Mouse (Mus musculus) neural tube, embryonic 12.5 days (tissue): ENCODE data around the gene Alox12e. TPM values are rescaled to one million over a fixed set of nuclear protein-coding genes. Genes with fewer than 3 reads are reported as not detected.

Experiments used
- ATAC-seq: fragments of 200-750 bp; cut with Nextera tagmentation; 2 replicates; pipeline ENCODE4 v1.8.0; 2017; ENCODE audit warnings: low read depth, mild to moderate bottlenecking, moderate TSS enrichment, moderate library complexity; ENCODE audit not compliant: low FRiP score
- H3K27ac ChIP-seq: fragments of 300-500 bp; sonication (generic); 2 replicates; pipeline ENCODE4 v1.5.1; 2016
- H3K27me3 ChIP-seq: fragments of 300-500 bp; sonication (generic); replicated peaks from 2 replicates; pipeline ENCODE4 v1.6.1; 2016; ENCODE audit warnings: mild to moderate bottlenecking
- H3K36me3 ChIP-seq: fragments of 300-500 bp; sonication (generic); 2 replicates; pipeline ENCODE4 v1.6.1; 2016; ENCODE audit warnings: mild to moderate bottlenecking
- H3K4me1 ChIP-seq: fragments of 300-500 bp; sonication (generic); 2 replicates; pipeline ENCODE4 v1.6.1; 2016
- H3K4me2 ChIP-seq: fragments of 300-500 bp; sonication (generic); replicated peaks from 2 replicates; pipeline ENCODE4 v1.6.1; 2016; ENCODE audit warnings: mild to moderate bottlenecking
- H3K4me3 ChIP-seq: fragments of 300-500 bp; sonication (generic); 2 replicates; pipeline ENCODE4 v1.5.1; 2016
- H3K9ac ChIP-seq: fragments of 300-500 bp; sonication (generic); 2 replicates; pipeline ENCODE4 v1.6.1; 2016; ENCODE audit warnings: mild to moderate bottlenecking
- H3K9me3 ChIP-seq: fragments of 300-500 bp; sonication (generic); 2 replicates; pipeline ENCODE4 v1.6.1; 2016; ENCODE audit warnings: mild to moderate bottlenecking
- WGBS: fragments of 180-500 bp; shearing (Covaris S2); methylation state at CpG from one replicate; pipeline ENCODE4 v1.1.7; 2016; 5-methylcytosine and 5-hydroxymethylcytosine counted together
- polyA plus RNA-seq: library from polyadenylated mRNA; unstranded; fragments of >200 nt; fragmentation: Nextera tagmentation; extraction: Ambion mirVana; gene quantifications from 2 replicates; pipeline ENCODE4 v1.2.1, GENCODE M21; 2016

Gene Alox12e
- polyA plus RNA-seq, 1 experiment from 2014 or later: not detected

DNA sequence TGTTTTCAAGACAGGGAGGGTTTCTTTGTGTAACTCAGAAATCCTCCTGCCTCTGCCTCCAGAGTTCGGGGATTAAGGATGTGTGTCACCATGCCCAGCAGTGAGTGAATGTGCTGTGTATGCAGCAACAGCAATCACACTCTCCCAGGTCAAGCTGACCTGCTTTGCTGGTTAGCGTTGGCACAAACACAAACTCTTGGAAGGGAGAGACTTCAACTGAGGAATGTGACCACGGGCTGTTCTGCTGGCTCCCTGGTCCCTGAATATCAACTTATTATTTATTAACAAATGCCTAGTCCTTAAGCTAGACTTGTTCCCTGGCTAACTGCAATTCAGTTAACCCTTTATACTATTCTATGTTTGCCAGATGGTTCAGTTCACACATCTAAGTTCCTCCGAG lies 38.8 kb downstream of the Alox12e start:
- 89% methylated on average over 4 of the region's 4 CpGs for WGBS

DNA sequence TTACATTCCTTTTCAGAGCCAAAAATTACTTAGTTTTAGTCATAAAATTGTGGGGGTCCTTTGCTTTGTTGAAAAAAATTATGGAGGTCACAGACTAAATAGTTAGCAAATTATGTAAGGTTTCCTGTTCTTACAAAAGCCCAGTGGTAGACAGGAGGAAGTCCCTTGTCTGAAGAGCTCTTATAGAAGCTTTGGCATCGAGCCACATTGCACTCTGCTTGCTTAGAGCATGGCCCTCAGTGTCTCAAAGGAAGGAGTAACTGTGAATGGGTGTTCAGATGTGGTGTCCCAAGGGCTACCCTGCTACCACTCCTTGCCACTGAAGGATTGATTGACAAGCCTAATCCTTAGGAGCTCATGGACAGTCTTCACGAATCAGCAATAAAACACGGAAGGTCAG lies 42.0 kb downstream of the Alox12e start:
- no peaks in the 10 kb centered on the region for H3K4me1 ChIP-seq
- no peak overlapping the region for H3K4me2 ChIP-seq
- H3K9ac ChIP-seq: no peak overlapping the region
- no peaks in the 10 kb centered on the region for H3K27me3 ChIP-seq
- ATAC-seq: no peak
- no peak overlapping the region for H3K4me3 ChIP-seq
- WGBS: 77% methylated on average over 3 of the region's 3 CpGs
- no peaks in the 10 kb centered on the region for H3K9me3 ChIP-seq
- H3K27ac ChIP-seq: no peak overlapping the region
- no peaks in the 10 kb centered on the region for H3K36me3 ChIP-seq

More for the DNA sequence above, 38.8 kb downstream of the Alox12e start:
- Histone ChIP-seq H3K27me3 (no peaks in the 10 kb centered on the region), H3K9me3 (no peaks in the 10 kb centered on the region), H3K4me3 (no peak overlapping the region), H3K27ac (no peak overlapping the region), H3K36me3 (no peaks in the 10 kb centered on the region), H3K4me1 (no peaks in the 10 kb centered on the region), H3K4me2 (no peak overlapping the region), H3K9ac (no peak overlapping the region)
- ATAC-seq: no peak

DNA sequence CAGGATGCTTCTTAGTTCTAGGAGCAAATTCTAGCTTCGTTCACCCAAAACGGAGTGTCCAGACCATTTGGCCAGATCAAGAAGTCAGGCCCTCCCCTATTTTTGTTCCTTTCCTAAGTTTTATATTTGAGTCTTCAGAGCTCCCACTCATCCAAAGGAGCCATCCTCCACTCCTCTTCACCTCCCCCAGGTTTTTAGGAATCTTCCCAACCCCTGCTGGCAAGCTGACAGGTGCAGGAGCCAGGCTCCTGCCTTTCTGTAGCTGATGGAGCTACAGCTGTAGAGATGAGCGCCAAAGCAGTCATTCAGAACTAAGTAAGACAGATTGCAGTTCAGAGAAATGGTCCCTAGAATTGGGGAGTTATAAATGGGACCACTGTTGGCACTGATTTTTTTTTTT lies 43.5 kb downstream of the Alox12e start:
- H3K4me1 ChIP-seq: no peaks in the 10 kb centered on the region
- H3K9ac ChIP-seq: no peak overlapping the region
- no peak overlapping the region for H3K27ac ChIP-seq
- ATAC-seq: no peak
- H3K4me3 ChIP-seq: no peak overlapping the region
- H3K36me3 ChIP-seq: no peaks in the 10 kb centered on the region
- WGBS: 88% methylated on average over 3 of the region's 3 CpGs
- H3K27me3 ChIP-seq: no peaks in the 10 kb centered on the region
- no peaks in the 10 kb centered on the region for H3K9me3 ChIP-seq
- H3K4me2 ChIP-seq: no peak overlapping the region

DNA sequence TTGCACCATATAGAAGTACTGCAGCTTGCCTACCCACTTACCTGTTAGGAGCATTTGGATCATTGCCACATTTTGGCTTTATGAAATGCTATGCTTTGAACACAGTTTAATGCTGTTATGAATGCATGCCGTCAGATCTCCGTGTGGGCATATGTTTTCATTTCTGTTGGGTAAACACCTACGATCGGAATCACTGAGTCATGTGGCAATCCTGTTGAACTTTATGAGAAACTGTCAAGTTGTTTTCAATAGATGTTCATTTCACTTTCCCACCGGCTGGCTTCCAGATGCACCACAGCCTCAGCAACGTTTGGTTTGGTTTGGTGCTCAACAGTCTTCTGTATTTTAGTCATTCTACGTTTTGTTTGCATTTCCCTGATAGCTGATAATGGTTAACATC lies 50.8 kb downstream of the Alox12e start:
- Histone ChIP-seq H3K9ac (no peak overlapping the region), H3K4me1 (no peaks in the 10 kb centered on the region), H3K9me3 (no peaks in the 10 kb centered on the region), H3K27ac (no peak overlapping the region), H3K36me3 (no peaks in the 10 kb centered on the region), H3K27me3 (no peaks in the 10 kb centered on the region), H3K4me2 (no peak overlapping the region), H3K4me3 (no peak overlapping the region)
- WGBS: 83% methylated on average over 7 of the region's 7 CpGs
- ATAC-seq: no peak

DNA sequence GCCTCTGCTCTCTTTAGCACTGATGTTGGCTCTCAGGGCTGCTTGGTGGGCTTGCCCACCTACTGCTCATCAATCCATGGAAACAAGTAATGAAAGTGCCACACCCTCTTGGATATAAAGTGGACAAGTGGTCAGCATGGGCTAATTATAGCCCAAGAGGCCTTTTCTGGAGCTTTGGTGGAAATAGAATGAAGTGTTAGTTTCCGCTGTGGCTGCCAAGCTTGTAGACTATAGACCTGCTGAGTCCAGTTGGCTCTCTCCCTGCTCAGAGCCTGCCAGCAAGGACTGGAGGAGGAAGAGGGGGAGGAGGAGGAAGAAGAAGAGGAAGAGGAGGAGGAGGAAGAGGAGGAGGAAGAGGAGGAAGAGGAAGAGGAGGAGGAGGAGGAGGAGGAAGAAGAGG lies 56.0 kb downstream of the Alox12e start:
- ATAC-seq: no peak
- no peaks in the 10 kb centered on the region for H3K27me3 ChIP-seq

DNA sequence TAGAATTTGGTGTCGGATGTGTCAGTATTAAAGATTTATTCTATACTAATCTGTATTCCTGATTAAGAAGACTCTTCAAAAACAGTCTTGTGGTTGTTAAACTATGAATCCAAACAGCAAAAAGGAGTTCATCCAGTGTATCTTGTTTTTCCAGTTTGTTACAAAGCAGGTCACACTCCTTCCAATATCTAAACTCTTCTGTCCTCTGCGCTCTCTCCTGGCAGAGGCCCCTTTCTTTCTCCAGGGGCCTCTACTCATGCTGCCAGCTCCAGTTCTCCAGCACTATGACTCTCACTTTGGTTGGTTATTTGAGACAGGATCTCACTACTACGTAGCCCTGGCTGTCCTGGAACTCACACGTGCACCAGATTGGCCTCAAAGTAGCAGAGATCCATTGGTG lies 56.6 kb downstream of the Alox12e start:
- Histone ChIP-seq H3K9ac (no peak overlapping the region), H3K27ac (no peak overlapping the region), H3K4me2 (no peak overlapping the region), H3K4me1 (no peaks in the 10 kb centered on the region), H3K4me3 (no peak overlapping the region), H3K27me3 (no peaks in the 10 kb centered on the region), H3K9me3 (no peaks in the 10 kb centered on the region), H3K36me3 (no peaks in the 10 kb centered on the region)
- no peak for ATAC-seq
- 85% methylated on average over 4 of the region's 4 CpGs for WGBS

More for the DNA sequence above, 56.0 kb downstream of the Alox12e start:
- Histone ChIP-seq H3K4me3 (no peak overlapping the region), H3K9me3 (no peaks in the 10 kb centered on the region), H3K4me2 (no peak overlapping the region), H3K36me3 (no peaks in the 10 kb centered on the region), H3K27ac (no peak overlapping the region), H3K4me1 (no peaks in the 10 kb centered on the region), H3K9ac (no peak overlapping the region)
- 91% methylated on average over 1 of the region's 1 CpGs for WGBS

Other genes starting within 250 kb of the Alox12e start
- 0.61 TPM in 1 of 2 replicates, not detected in the other for gene Asgr2, start 230.0 kb downstream of the Alox12e start, polyA plus RNA-seq
- 0.48 TPM in 1 of 2 replicates, not detected in the other for gene Mgl2, start 192.3 kb downstream of the Alox12e start, polyA plus RNA-seq
- gene Clec10a, start 166.4 kb downstream of the Alox12e start, polyA plus RNA-seq: 0.37 and 0.39 TPM in 2 replicates
- gene Slc16a11, start 109.9 kb downstream of the Alox12e start, polyA plus RNA-seq: 1.7 and 3.3 TPM in 2 replicates
- gene Slc16a13, start 101.6 kb downstream of the Alox12e start, polyA plus RNA-seq: 13.6 and 16.3 TPM in 2 replicates
- 6.9 TPM in 2 replicates for gene Bcl6b, start 92.8 kb downstream of the Alox12e start, polyA plus RNA-seq
- 169 and 183 TPM in 2 replicates for gene 0610010K14Rik, start 84.7 kb downstream of the Alox12e start, polyA plus RNA-seq
- gene Gm21988, start 82.8 kb downstream of the Alox12e start, polyA plus RNA-seq: 14.4 and 15.2 TPM in 2 replicates
- gene Rnasek, start 82.8 kb downstream of the Alox12e start, polyA plus RNA-seq: 231 and 245 TPM in 2 replicates
- 2.8 and 3.0 TPM in 2 replicates for gene Alox12, start 67.3 kb downstream of the Alox12e start, polyA plus RNA-seq
- gene Alox15, start 29.4 kb upstream of the Alox12e start, polyA plus RNA-seq: 0.13 TPM in 1 of 2 replicates, not detected in the other
- gene Pelp1, start 87.4 kb upstream of the Alox12e start, polyA plus RNA-seq: 37.6 and 38.2 TPM in 2 replicates
- 36.0 and 36.4 TPM in 2 replicates for gene Arrb2, start 110.0 kb upstream of the Alox12e start, polyA plus RNA-seq
- gene Med11, start 129.3 kb upstream of the Alox12e start, polyA plus RNA-seq: 35.8 and 38.8 TPM in 2 replicates
- 0.34 and 0.63 TPM in 2 replicates for gene Zmynd15, start 136.8 kb upstream of the Alox12e start, polyA plus RNA-seq
- gene Cxcl16, start 137.4 kb upstream of the Alox12e start, polyA plus RNA-seq: 3.5 and 3.9 TPM in 2 replicates
- gene Tm4sf5, start 182.6 kb upstream of the Alox12e start, polyA plus RNA-seq: not detected in 2 replicates
- not detected in 2 replicates for gene Vmo1, start 192.0 kb upstream of the Alox12e start, polyA plus RNA-seq
- gene Gltpd2, start 196.6 kb upstream of the Alox12e start, polyA plus RNA-seq: 0.22 and 0.42 TPM in 2 replicates
- 779 and 832 TPM in 2 replicates for gene Psmb6, start 202.7 kb upstream of the Alox12e start, polyA plus RNA-seq
- gene Gm40193, start 210.3 kb upstream of the Alox12e start, polyA plus RNA-seq: not detected in 2 replicates
- gene Pld2, start 217.4 kb upstream of the Alox12e start, polyA plus RNA-seq: 4.7 and 5.8 TPM in 2 replicates
- 15.8 and 16.6 TPM in 2 replicates for gene Mink1, start 240.3 kb upstream of the Alox12e start, polyA plus RNA-seq